22 mouse cellular contexts compared by ENCODE assay signal in genomic region chr8:114507404-114507803, GRCm38 (mm10).
DNase-seq lines count a peak whose midpoint lies in the region; TF ChIP-seq lines count a peak whose summit lies in the region.
"Had no signal": no experiment of that assay in that cellular context is flagged by ENCODE, and none has a peak within 500 bp of the region (broad histone marks: within the 10 kb centered on the region; RNA-seq: fewer than 3 reads in every experiment).

No protein-coding gene starts in this region.

- DNase-seq in heart, adult 11 months, result peak; percentile 71
- no peak for DNase-seq in heart, adult 2 months
- peak; percentile 15 for DNase-seq in left cerebral cortex, postnatal 4 days
- DNase-seq in left cerebral cortex, adult 9 months (ENCODE audit: low spot score in 2 of 2), result no peak
- DNase-seq in retina, postnatal 1 day, result peak; percentile 73
- DNase-seq in retina, embryonic 14.5 days (ENCODE audit: low spot score), result no peak
- DNase-seq in thymus, postnatal 4 days, result no peak
- DNase-seq: adrenal gland, adult 8-10 months; adrenal gland, postnatal 25 days; cerebellum, adult 18-20 months; cerebellum, adult 9-10 months; cerebellum, postnatal 14 days; forebrain, postnatal 0 days; gastrocnemius, adult 2 months; gastrocnemius, postnatal 14 days; heart, adult 18-20 months; heart, postnatal 14 days; heart, postnatal 4 days had no signal

- 46% methylated on average over 7 of the region's 7 CpGs for WGBS in heart, adult 2 months

- H3K36me3 ChIP-seq in heart, adult 2 months (ENCODE audit: control insufficient read depth, insufficient read depth, low read length), result no peaks in the 10 kb centered on the region
- H3K36me3 ChIP-seq: forebrain, embryonic 12.5 days; heart, embryonic 10.5 days; heart, embryonic 13.5 days; hindbrain, embryonic 12.5 days had no signal

- TF ChIP-seq CTCF in heart, adult 2 months (IDR thresholded peaks at IDR 0.05), result no peak

- no peak overlapping the region for H3K9ac ChIP-seq in heart, adult 2 months (ENCODE audit: low read depth, low read length)
- H3K9ac ChIP-seq: forebrain, embryonic 12.5 days; forebrain, postnatal 0 days; heart, embryonic 13.5 days; hindbrain, embryonic 12.5 days had no signal

- intact Hi-C loops in heart, adult 2 months (cut with DNase I), result no loop called here
- intact Hi-C loops in left cerebral cortex, postnatal 4 days (cut with DNase I), result no loop called here

- H3K4me1 ChIP-seq in heart, adult 2 months (ENCODE audit: control insufficient read depth, insufficient read depth, low read length), result no peaks in the 10 kb centered on the region; the same call in 1 of the 2 replicates

- no peak overlapping the region for H3K27ac ChIP-seq in heart, adult 2 months
- H3K27ac ChIP-seq: forebrain, embryonic 12.5 days; gastrocnemius, adult 2 months; heart, embryonic 10.5 days; heart, embryonic 13.5 days; hindbrain, embryonic 12.5 days had no signal

- TF ChIP-seq POLR2A in heart, adult 2 months (IDR thresholded peaks at IDR 0.05; ENCODE audit: insufficient read depth, low read depth, low read length), result no peak

- no peaks in the 10 kb centered on the region for H3K27me3 ChIP-seq in heart, adult 2 months (ENCODE audit: control insufficient read depth, insufficient read depth, low read length)

- no peaks in the 10 kb centered on the region for H3K79me2 ChIP-seq in heart, adult 2 months (replicated peaks; ENCODE audit: control insufficient read depth, insufficient read depth, low read length)

- no peak overlapping the region for H3K4me3 ChIP-seq in heart, adult 2 months
- H3K4me3 ChIP-seq: forebrain, embryonic 12.5 days; gastrocnemius, adult 2 months; heart, embryonic 10.5 days; heart, embryonic 13.5 days; hindbrain, embryonic 12.5 days had no signal

- no peak for TF ChIP-seq EP300 in heart, adult 2 months (IDR thresholded peaks at IDR 0.05; ENCODE audit: insufficient read depth, low read depth, low read length)

Comparison
In these comparisons a context has a peak if more than half of its experiments do, and no peak if none do; other contexts are left out.
1. DNase-seq: peak in heart, adult 11 months (single experiment), left cerebral cortex, postnatal 4 days (single experiment) and retina, postnatal 1 day (single experiment); none in heart, adult 2 months (0 of 2), left cerebral cortex, adult 9 months (0 of 2), retina, embryonic 14.5 days (single experiment) and thymus, postnatal 4 days (single experiment).